Mouse (Mus musculus): ENCODE measurements around the gene Cryl1.

Cryl1 gene

GRCm38 (mm10) chr14:57375205-57375604 lies 23.1 kb downstream of the Cryl1 start:
- in situ Hi-C loops (cut with MboI, MseI): loop anchor here (10.0 kb wide), 1 partner anchor 300 kb away; no protein-coding TSS in a partner anchor

- in situ Hi-C loops (cut with MboI, MseI): loop anchor here (10.0 kb wide), 1 partner anchor 302 kb away; no protein-coding TSS in a partner anchor
Measured at GRCm38 (mm10) chr14:57372348-57373102, 25.8 kb downstream of the Cryl1 start.

- in situ Hi-C loops (cut with MboI, MseI): no loop called here
Measured at GRCm38 (mm10) chr14:57367327-57367726, 31.0 kb downstream of the Cryl1 start.

- in situ Hi-C loops (cut with MboI, MseI): no loop called here
Measured at GRCm38 (mm10) chr14:57366724-57367123, 31.6 kb downstream of the Cryl1 start.

- in situ Hi-C loops (cut with MboI, MseI): no loop called here
Measured at GRCm38 (mm10) chr14:57365341-57365740, 33.0 kb downstream of the Cryl1 start.

GRCm38 (mm10) chr14:57363833-57364232 lies 34.5 kb downstream of the Cryl1 start:
- in situ Hi-C loops (cut with MboI, MseI): loop anchor here (5.0 kb wide), 1 partner anchor 252 kb away; no protein-coding TSS in a partner anchor

- in situ Hi-C loops (cut with MboI, MseI): loop anchor here (5.0 kb wide), 1 partner anchor 251 kb away; no protein-coding TSS in a partner anchor
Measured at GRCm38 (mm10) chr14:57362726-57363660, 35.3 kb downstream of the Cryl1 start.

GRCm38 (mm10) chr14:57357030-57357429 lies 41.3 kb downstream of the Cryl1 start:
- in situ Hi-C loops (cut with MboI, MseI): no loop called here

GRCm38 (mm10) chr14:57351521-57352235 lies 46.7 kb downstream of the Cryl1 start:
- in situ Hi-C loops (cut with MboI, MseI): no loop called here

- in situ Hi-C loops (cut with MboI, MseI): no loop called here
Measured at GRCm38 (mm10) chr14:57349955-57350354, 48.4 kb downstream of the Cryl1 start.

- in situ Hi-C loops (cut with MboI, MseI): no loop called here
Measured at GRCm38 (mm10) chr14:57348155-57348554, 50.2 kb downstream of the Cryl1 start.

GRCm38 (mm10) chr14:57346135-57346534 lies 52.2 kb downstream of the Cryl1 start:
- in situ Hi-C loops (cut with MboI, MseI): no loop called here

GRCm38 (mm10) chr14:57344781-57345492 lies 53.4 kb downstream of the Cryl1 start:
- in situ Hi-C loops (cut with MboI, MseI): no loop called here

- in situ Hi-C loops (cut with MboI, MseI): no loop called here
Measured at GRCm38 (mm10) chr14:57343057-57343750, 55.1 kb downstream of the Cryl1 start.

GRCm38 (mm10) chr14:57342316-57343055 lies 55.8 kb downstream of the Cryl1 start:
- in situ Hi-C loops (cut with MboI, MseI): no loop called here

- in situ Hi-C loops (cut with MboI, MseI): no loop called here
Measured at GRCm38 (mm10) chr14:57338666-57339065, 59.7 kb downstream of the Cryl1 start.

GRCm38 (mm10) chr14:57334833-57335232 lies 63.5 kb downstream of the Cryl1 start:
- in situ Hi-C loops (cut with MboI, MseI): no loop called here

GRCm38 (mm10) chr14:57332503-57332902 lies 65.8 kb downstream of the Cryl1 start:
- in situ Hi-C loops (cut with MboI, MseI): no loop called here

- in situ Hi-C loops (cut with MboI, MseI): no loop called here
Measured at GRCm38 (mm10) chr14:57331097-57331496, 67.2 kb downstream of the Cryl1 start.

GRCm38 (mm10) chr14:57329600-57329999 lies 68.7 kb downstream of the Cryl1 start:
- in situ Hi-C loops (cut with MboI, MseI): no loop called here

All from T-helper 1 cell (primary cell).